Mouse (Mus musculus): ENCODE data around the gene Gm49661. TPM values are rescaled to one million over a fixed set of nuclear protein-coding genes. Genes with fewer than 3 reads are reported as not detected.

Gene Gm49661
- not detected in 2 replicates for polyA plus RNA-seq (2012; rRNA removed)

DNA sequence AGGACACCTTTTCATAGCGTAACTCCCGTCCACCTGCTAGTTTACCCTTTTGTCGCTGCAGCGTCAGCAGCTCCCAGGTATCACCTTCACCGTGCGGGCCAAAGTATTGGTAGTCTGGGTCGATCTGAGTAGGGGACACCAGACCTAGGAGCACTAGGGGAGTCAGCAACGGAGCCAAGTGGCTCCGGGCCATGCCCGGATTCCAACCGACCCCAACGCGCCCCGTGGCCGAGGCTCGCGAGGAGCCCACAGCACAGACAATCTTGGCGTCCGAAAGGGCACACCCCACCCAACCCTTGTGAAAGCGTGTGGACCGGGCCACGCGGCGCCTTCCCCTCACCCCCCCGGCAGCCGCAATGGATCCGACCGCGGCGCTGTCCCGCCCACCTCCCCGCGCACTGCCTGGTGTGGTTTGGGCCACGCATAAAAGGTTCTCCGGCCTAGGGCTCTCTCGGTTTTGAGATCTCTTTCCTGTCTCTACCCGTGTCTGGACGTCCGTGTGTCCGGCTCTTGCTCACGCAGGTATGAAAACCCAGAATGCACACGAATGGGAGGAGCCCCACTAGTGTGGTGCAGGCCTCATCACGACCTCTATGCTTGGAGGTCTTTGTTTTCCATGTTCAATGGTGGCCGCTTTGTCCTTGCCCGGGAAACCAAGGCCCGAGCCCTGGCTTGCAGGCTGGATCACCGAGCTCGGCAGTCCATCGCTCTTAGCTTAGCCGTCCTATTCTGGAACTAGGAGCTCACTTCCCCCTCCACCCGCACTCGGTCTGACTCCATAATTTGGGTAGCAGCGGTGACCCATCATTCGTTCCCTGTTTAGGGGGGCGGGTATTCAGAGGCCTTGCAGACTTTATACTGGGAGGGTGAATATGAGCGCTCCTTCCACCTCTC, at the start of gene Gm49661, which contains the start of the genes Prdx2 and Rnaseh2a:
Gene Gm49661, minus strand, starts transcription at position 193 of the 894 bp plus-strand sequence.
Gene Prdx2, plus strand, starts transcription at position 347 of the 894 bp plus-strand sequence.
Gene Rnaseh2a, minus strand, starts transcription at position 527 of the 894 bp plus-strand sequence.

DNA sequence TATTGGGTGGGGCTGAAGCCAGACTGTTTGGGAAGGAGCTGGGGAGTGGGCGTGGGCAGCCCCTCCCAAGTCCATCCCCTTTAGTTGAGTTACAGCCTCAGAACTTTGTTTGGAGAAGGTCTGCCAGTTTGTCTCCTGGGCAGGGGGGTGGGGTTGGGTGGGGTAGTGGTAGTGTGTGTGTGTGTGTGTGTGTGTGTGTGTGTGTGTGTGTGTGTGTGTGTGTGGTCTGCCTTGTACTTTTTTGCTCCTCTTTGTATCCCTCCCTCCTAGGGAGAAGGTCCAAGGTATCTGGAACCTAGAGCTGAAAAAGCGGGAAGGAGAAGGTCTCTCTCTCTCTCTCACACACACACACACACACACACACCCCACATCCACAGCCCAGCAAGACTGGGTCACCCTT, 45.2 kb upstream of the Gm49661 start, which contains the start of gene Best2:
Gene Best2, minus strand, starts transcription at position 101 of the 400 bp plus-strand sequence.

DNA sequence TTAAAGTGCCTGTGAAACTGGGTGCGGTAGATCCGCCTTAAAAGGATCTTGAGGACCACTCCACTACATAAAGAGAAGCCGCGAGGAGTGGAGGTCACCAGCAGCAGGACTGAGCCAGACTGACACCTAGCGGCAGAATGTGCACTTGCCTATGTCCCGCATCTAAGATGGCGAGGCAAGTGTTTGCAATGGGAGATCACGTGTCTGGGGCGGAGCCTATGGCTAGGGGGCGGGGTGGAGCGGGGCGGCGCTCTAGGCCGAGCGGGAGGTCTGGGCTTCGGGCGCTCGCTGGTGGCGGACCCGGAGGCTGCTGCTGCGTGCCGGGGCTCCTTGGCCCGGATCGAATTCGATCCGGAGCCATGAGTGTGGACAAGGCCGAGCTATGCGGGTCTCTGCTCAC, 21.1 kb upstream of the Gm49661 start, which contains the start of gene Hook2:
Gene Hook2, plus strand, starts transcription at position 255 of the 400 bp plus-strand sequence.

DNA sequence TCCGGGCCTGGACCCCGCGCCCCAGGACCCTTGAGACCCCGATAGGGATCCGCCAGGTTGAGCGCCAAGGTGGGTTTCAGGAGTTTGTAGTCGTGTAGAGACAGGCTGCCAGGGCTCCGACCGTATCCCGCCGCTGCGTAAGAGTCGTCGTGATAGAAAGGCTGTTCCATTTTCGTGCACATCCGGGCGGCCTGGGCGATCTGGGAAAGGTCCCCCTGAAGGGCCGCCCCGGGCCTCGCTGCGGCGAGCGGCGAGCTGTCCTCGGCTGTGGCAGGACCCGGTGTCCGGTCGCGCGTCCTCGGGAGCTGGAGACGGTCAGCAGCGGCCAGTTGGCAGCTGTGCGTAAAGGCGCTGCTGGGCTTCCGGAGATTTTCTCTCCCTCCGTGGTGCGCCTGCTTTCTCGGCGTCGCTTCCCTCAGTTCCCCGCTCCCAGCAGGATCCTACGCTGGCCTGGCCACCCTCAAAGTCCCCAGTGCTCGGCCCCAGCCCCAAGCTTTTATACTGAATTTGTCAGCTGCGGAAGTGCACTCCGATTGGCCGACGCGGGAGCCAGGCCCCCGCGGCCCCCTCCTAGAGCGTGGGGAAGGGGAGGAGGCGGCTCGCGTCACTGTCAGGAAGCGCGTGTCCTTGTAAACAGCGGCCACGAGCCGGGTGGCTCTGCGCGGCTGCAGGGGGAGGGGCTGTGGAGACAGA, 9.2 kb upstream of the Gm49661 start, which contains the start of gene Junb:
Gene Junb, minus strand, starts transcription at position 471 of the 693 bp plus-strand sequence.

DNA sequence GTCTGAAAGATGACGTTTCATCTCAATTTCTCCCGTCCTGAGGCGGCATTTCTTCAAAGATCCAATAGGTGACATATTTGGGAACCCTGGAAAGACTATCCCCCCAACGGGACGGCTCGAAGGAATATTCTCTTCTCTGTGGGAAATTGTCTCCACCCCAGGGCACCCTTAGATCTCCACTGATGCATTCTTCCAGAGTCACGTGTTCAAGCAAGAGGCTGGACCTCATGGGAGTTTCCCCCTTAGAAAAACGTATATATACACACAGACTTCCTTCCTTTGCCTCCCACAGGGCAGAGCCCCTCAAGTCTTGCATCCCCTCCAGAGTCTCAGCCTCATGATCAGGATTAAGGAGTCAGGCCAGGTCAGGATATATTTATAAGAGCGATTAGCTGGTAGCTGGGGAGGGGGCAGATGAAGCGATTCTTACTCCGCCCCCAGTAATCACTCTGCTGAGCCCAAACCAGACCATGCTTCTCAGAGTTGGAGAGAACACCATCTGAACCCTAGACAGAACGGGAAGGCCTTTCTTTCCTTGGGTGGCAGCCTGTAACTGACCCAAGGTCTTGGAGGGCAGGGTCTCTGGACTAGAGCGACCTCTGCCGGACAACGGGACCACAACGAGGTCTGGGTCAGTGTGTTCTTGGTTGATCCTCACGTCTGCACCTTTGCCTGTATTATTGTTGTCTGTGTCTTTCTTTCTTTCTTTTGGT, 22.5 kb downstream of the Gm49661 start, which contains the start of gene Rtbdn:
Gene Rtbdn, plus strand, starts transcription at position 464 of the 713 bp plus-strand sequence.

DNA sequence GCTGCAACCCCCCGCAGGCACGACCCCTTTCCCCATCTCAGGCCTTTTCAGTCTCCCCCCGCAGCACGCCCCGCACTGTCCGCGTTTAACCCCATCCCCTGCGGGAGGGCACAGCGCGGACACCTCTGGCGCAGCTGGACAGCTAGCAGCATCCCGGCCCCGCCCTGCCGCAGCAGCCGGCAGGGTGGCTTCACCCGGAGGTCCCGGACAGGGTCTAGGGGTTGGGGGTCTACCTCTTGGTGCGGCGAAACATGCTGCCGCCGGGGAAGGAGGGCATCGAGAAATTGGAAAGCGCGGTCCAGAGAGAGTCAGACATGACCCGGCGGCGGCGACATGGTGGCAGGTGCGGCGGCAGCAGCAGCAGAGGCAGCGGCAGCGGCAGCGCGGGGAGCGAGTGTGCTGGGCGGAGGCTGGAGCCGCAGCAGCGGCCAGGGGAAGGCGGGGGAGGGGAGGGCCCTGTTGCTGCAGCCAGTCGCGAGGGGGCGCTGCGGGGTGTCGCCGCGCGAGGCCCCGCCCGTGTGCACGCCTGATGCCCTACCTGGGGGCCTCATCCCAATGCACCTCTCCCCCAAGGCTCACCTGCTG, 32.2 kb downstream of the Gm49661 start, which contains the start of gene Mast1:
Gene Mast1, minus strand, starts transcription at position 398 of the 585 bp plus-strand sequence.

Other genes starting within 250 kb of the Gm49661 start
- 9.3 and 9.7 TPM in 2 replicates for gene G430095P16Rik, start 246.4 kb downstream of the Gm49661 start, polyA plus RNA-seq (2012; rRNA removed)
- gene Nfix, start 169.1 kb downstream of the Gm49661 start, polyA plus RNA-seq (2012; rRNA removed) = 1.2 and 1.3 TPM in 2 replicates
- 2.0 and 2.1 TPM in 2 replicates for gene Dand5, start 146.6 kb downstream of the Gm49661 start, polyA plus RNA-seq (2012; rRNA removed)
- 29.9 and 31.7 TPM in 2 replicates for gene Gadd45gip1, start 137.9 kb downstream of the Gm49661 start, polyA plus RNA-seq (2012; rRNA removed)
- gene Rad23a, start 128.8 kb downstream of the Gm49661 start, polyA plus RNA-seq (2012; rRNA removed) = 116 and 127 TPM in 2 replicates
- 310 and 322 TPM in 2 replicates for gene Calr, start 122.5 kb downstream of the Gm49661 start, polyA plus RNA-seq (2012; rRNA removed)
- 50.9 and 57.3 TPM in 2 replicates for gene Farsa, start 112.4 kb downstream of the Gm49661 start, polyA plus RNA-seq (2012; rRNA removed)
- 30.4 and 31.4 TPM in 2 replicates for gene Syce2, start 97.3 kb downstream of the Gm49661 start, polyA plus RNA-seq (2012; rRNA removed)
- 29.5 and 35.0 TPM in 2 replicates for gene Gcdh, start 75.5 kb downstream of the Gm49661 start, polyA plus RNA-seq (2012; rRNA removed)
- gene Klf1, start 67.5 kb downstream of the Gm49661 start, polyA plus RNA-seq (2012; rRNA removed) = 177 and 217 TPM in 2 replicates
- gene Dnase2a, start 60.9 kb downstream of the Gm49661 start, polyA plus RNA-seq (2012; rRNA removed) = 8.3 and 10.6 TPM in 2 replicates
- gene Mast1, start 32.1 kb downstream of the Gm49661 start, polyA plus RNA-seq (2012; rRNA removed) = 0.03 and 0.05 TPM in 2 replicates
- not detected in 2 replicates for gene Rtbdn, start 22.4 kb downstream of the Gm49661 start, polyA plus RNA-seq (2012; rRNA removed)
- 1,069 and 1,310 TPM in 2 replicates for gene Prdx2, start 154 bp upstream of the Gm49661 start, polyA plus RNA-seq (2012; rRNA removed)
- 57.5 and 63.1 TPM in 2 replicates for gene Rnaseh2a, start 334 bp upstream of the Gm49661 start, polyA plus RNA-seq (2012; rRNA removed)
- gene Junb, start 9.3 kb upstream of the Gm49661 start, polyA plus RNA-seq (2012; rRNA removed) = 7.7 and 8.0 TPM in 2 replicates
- gene Hook2, start 21.2 kb upstream of the Gm49661 start, polyA plus RNA-seq (2012; rRNA removed) = 4.1 and 4.6 TPM in 2 replicates
- not detected in 2 replicates for gene Best2, start 45.1 kb upstream of the Gm49661 start, polyA plus RNA-seq (2012; rRNA removed)
- 76.1 and 91.5 TPM in 2 replicates for gene Asna1, start 55.8 kb upstream of the Gm49661 start, polyA plus RNA-seq (2012; rRNA removed)
- 99.1 and 106 TPM in 2 replicates for gene Trir, start 57.4 kb upstream of the Gm49661 start, polyA plus RNA-seq (2012; rRNA removed)
- gene Tnpo2, start 67.5 kb upstream of the Gm49661 start, polyA plus RNA-seq (2012; rRNA removed) = 23.4 and 27.0 TPM in 2 replicates
- gene Fbxw9, start 90.6 kb upstream of the Gm49661 start, polyA plus RNA-seq (2012; rRNA removed) = 7.6 and 9.4 TPM in 2 replicates
- 0.22 and 0.31 TPM in 2 replicates for gene Gm5741, start 98.5 kb upstream of the Gm49661 start, polyA plus RNA-seq (2012; rRNA removed)
- gene Dhps, start 102.3 kb upstream of the Gm49661 start, polyA plus RNA-seq (2012; rRNA removed) = 20.6 and 21.6 TPM in 2 replicates
- 37.6 and 44.1 TPM in 2 replicates for gene Wdr83os, start 111.3 kb upstream of the Gm49661 start, polyA plus RNA-seq (2012; rRNA removed)
- gene Wdr83, start 111.9 kb upstream of the Gm49661 start, polyA plus RNA-seq (2012; rRNA removed) = 24.8 and 26.1 TPM in 2 replicates
- 15.9 and 21.5 TPM in 2 replicates for gene Man2b1, start 113.8 kb upstream of the Gm49661 start, polyA plus RNA-seq (2012; rRNA removed)
- gene Zfp791, start 153.7 kb upstream of the Gm49661 start, polyA plus RNA-seq (2012; rRNA removed) = 0.97 and 1.1 TPM in 2 replicates
- not detected in 2 replicates for gene Cks1brt, start 182.5 kb upstream of the Gm49661 start, polyA plus RNA-seq (2012; rRNA removed)